Mouse (Mus musculus): ENCODE measurements at regions not wholly inside any gene's neighbourhood (a gene's known extent, or its start where the extent isn't known, plus 50 kb on each side); places are given as distances from the start of the nearest gene placed in this dataset.

DNA sequence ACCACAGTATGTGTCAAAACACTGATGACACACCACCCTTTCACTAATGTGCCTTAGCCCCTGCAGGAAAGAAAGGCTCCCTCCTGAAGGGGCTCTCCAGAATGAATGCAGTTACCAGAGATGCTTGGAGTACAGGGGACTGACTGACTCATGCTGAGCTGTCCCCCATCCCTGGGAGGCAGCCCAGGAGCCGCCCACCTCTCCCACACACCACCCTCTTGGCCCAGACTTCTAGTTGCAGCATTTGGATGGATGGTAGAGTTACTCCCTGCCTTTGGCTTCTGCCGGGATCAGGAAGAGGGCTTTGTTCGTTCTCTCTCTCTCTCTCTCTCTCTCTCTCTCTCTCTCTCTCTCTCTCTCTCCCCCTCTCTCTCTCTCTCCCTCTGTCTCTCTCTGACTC, 53.4 kb upstream of the Jun start:
- Histone ChIP-seq H3K4me3 (no peak overlapping the region), H3K27ac (peak overlapping the region; percentile 80), H3K27me3 (ENCODE audit: insufficient read depth, poor library complexity, severe bottlenecking) (no peaks in the 10 kb centered on the region), H3K4me1 (replicated peaks) (peaks cover 39% of the 10 kb centered on the region), H3K9me3 (0 out of 2 replicates have a peak, but pooled peaks cover 2% of the 10 kb centered on the region), H3K36me3 (no peaks in the 10 kb centered on the region)
- no peak for DNase-seq (ENCODE audit: low spot score)
- WGBS, result 42% methylated on average over 3 of the region's 3 CpGs

- Histone ChIP-seq H3K27ac (peak overlapping the region; percentile 80), H3K4me3 (0 out of 2 replicates have a peak overlapping the region, but pooled peaks have one; percentile 9), H3K4me1 (replicated peaks) (peaks cover 39% of the 10 kb centered on the region), H3K27me3 (ENCODE audit: insufficient read depth, poor library complexity, severe bottlenecking) (no peaks in the 10 kb centered on the region), H3K36me3 (no peaks in the 10 kb centered on the region), H3K9me3 (0 out of 2 replicates have a peak, but pooled peaks cover 2% of the 10 kb centered on the region)
- 42% methylated on average over 16 of the region's 16 CpGs for WGBS
- peak; percentile 29 for DNase-seq (ENCODE audit: low spot score)
These were observed 54.1 kb upstream of the Jun start for GRCm38 (mm10) chr4:95105926-95106622.

GRCm38 (mm10) chr4:95106881-95107665, 55.1 kb upstream of the Jun start:
- Histone ChIP-seq H3K27me3 (ENCODE audit: insufficient read depth, poor library complexity, severe bottlenecking) (no peaks in the 10 kb centered on the region), H3K36me3 (no peaks in the 10 kb centered on the region), H3K9me3 (no peaks in the 10 kb centered on the region), H3K4me1 (replicated peaks) (peaks cover 39% of the 10 kb centered on the region), H3K27ac (peak overlapping the region; percentile 53; the same call in 1 of the 2 replicates), H3K4me3 (no peak overlapping the region)
- WGBS, result 68% methylated on average over 10 of the region's 10 CpGs
- no peak for DNase-seq (ENCODE audit: low spot score)

DNA sequence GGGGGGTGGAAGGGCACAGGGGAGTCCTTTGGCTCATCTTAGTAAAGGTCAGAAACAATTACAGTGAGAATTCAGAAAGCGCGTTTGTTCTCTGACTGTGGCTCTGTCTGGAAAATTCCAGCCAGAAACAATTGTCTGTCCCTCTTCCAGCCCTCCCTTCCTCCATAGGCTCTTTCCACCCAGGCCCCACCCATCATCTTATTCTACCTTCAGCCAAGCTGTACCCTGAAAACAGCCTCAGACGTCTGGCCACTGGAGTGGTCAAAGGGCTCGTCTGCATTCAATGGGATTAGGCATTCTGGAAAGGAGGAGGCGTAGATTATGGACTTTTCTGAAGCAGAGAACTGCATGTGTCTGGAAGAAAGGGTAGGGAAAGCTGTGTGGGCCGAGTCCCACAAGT, 56.8 kb upstream of the Jun start:
- no peaks in the 10 kb centered on the region for H3K9me3 ChIP-seq
- DNase-seq (ENCODE audit: low spot score), result no peak
- no peaks in the 10 kb centered on the region for H3K27me3 ChIP-seq (ENCODE audit: insufficient read depth, poor library complexity, severe bottlenecking)
- H3K4me1 ChIP-seq (replicated peaks), result peaks cover 39% of the 10 kb centered on the region
- WGBS, result 53% methylated on average over 6 of the region's 6 CpGs
- H3K4me3 ChIP-seq, result no peak overlapping the region
- H3K36me3 ChIP-seq, result no peaks in the 10 kb centered on the region
- H3K27ac ChIP-seq, result peak overlapping the region; percentile 53; the same call in 1 of the 2 replicates

DNA sequence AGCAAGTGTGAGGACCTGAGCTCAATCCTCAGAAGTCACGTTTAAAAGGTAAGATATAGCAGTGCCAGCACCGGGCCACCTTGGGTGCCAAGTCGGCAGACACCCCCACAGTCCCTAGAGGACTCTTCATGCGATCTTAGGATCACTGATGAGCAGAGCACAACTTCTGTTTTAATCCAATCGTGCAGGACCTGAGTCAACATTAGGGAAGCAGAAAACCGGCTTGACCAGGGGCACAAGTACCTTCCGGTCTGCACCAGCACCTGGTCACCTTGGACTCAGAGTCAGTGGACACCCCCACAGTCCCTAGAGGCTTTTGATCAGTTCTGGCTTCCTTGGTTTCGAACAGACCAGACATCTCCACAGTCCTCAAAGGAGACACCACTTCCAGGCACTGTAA, 58.8 kb upstream of the Jun start:
- Histone ChIP-seq H3K36me3 (no peaks in the 10 kb centered on the region), H3K9me3 (no peaks in the 10 kb centered on the region), H3K27ac (no peak overlapping the region), H3K4me3 (no peak overlapping the region), H3K27me3 (ENCODE audit: insufficient read depth, poor library complexity, severe bottlenecking) (no peaks in the 10 kb centered on the region), H3K4me1 (replicated peaks) (peaks cover 31% of the 10 kb centered on the region)
- 92% methylated on average over 8 of the region's 8 CpGs for WGBS
- no peak for DNase-seq (ENCODE audit: low spot score)

DNA sequence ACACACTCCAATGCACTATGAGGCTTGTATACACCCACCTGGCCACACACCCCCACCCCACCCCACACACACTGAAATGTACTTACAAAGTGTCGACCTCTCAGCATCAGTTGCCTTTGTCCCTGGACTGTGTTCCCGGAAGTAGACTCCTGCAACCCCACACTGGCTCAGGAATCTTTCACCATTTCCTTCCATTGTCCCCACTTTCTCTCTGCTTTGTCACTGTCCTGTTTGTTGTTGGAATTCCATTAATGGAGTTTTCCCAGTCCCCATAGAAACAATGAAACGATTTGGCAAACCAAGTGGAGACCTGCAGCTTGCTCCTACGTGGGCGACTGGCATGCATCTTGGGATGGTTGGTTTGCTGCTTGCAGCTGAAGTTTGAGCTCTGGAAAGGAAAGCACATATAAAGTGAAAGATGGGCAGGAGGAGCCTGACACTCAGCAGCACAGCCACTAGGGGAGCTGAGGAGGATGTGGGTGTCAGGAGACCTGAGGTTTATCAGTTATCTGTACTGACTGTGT, 65.2 kb upstream of the Jun start:
- WGBS, result 44% methylated on average over 5 of the region's 5 CpGs
- Histone ChIP-seq H3K9me3 (no peaks in the 10 kb centered on the region), H3K27me3 (ENCODE audit: insufficient read depth, poor library complexity, severe bottlenecking) (no peaks in the 10 kb centered on the region), H3K36me3 (no peaks in the 10 kb centered on the region), H3K27ac (no peak overlapping the region; the same call in 1 of the 2 replicates), H3K4me1 (replicated peaks) (peaks cover 5% of the 10 kb centered on the region; the same call in 1 of the 2 replicates), H3K4me3 (no peak overlapping the region)
- DNase-seq (ENCODE audit: low spot score), result no peak

GRCm38 (mm10) chr4:95120876-95121275, 68.9 kb upstream of the Jun start:
- H3K4me3 ChIP-seq, result no peak overlapping the region
- H3K27me3 ChIP-seq (ENCODE audit: insufficient read depth, poor library complexity, severe bottlenecking), result no peaks in the 10 kb centered on the region
- no peak for DNase-seq (ENCODE audit: low spot score)
- no peaks in the 10 kb centered on the region for H3K9me3 ChIP-seq
- no peak overlapping the region for H3K27ac ChIP-seq
- 89% methylated on average over 1 of the region's 1 CpGs for WGBS
- H3K4me1 ChIP-seq (replicated peaks), result peaks cover 10% of the 10 kb centered on the region; the same call in 1 of the 2 replicates
- no peaks in the 10 kb centered on the region for H3K36me3 ChIP-seq

DNA sequence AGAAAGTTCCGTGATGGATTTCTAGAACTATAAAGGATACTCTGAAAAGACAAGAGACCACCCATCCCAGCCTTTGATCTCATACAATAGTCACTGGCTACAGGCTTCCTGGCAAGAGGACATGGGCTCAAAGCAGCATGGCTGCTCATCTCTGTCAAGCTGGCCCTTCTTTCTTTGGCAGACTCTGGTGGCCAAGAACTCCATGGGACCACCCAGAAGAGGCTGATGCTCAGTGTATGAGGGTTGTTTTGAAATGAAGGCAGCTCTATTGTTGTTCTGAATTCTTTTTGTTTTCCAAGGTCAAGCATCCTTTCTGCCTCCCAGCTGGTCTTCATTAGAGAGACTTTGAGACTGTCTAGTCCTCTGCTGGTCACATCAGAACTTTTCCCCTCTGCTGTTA, 73.3 kb upstream of the Jun start:
- H3K36me3 ChIP-seq, result no peaks in the 10 kb centered on the region

GRCm38 (mm10) chr4:95127970-95128369, 75.9 kb upstream of the Jun start:
- Histone ChIP-seq H3K9me3 (no peaks in the 10 kb centered on the region), H3K27me3 (ENCODE audit: insufficient read depth, poor library complexity, severe bottlenecking) (peaks cover 4% of the 10 kb centered on the region; the same call in 1 of the 2 replicates), H3K36me3 (no peaks in the 10 kb centered on the region), H3K4me1 (replicated peaks) (0 out of 2 replicates have a peak, but pooled peaks cover 5% of the 10 kb centered on the region), H3K27ac (no peak overlapping the region), H3K4me3 (no peak overlapping the region)
- DNase-seq (ENCODE audit: low spot score), result no peak
- 86% methylated on average over 2 of the region's 2 CpGs for WGBS

More for the DNA sequence above, 73.3 kb upstream of the Jun start:
- Histone ChIP-seq H3K27ac (no peak overlapping the region), H3K9me3 (no peaks in the 10 kb centered on the region), H3K4me3 (no peak overlapping the region), H3K27me3 (ENCODE audit: insufficient read depth, poor library complexity, severe bottlenecking) (no peaks in the 10 kb centered on the region), H3K4me1 (replicated peaks) (0 out of 2 replicates have a peak, but pooled peaks cover 5% of the 10 kb centered on the region)
- WGBS, result 63% methylated on average over 1 of the region's 1 CpGs
- no peak for DNase-seq (ENCODE audit: low spot score)

DNA sequence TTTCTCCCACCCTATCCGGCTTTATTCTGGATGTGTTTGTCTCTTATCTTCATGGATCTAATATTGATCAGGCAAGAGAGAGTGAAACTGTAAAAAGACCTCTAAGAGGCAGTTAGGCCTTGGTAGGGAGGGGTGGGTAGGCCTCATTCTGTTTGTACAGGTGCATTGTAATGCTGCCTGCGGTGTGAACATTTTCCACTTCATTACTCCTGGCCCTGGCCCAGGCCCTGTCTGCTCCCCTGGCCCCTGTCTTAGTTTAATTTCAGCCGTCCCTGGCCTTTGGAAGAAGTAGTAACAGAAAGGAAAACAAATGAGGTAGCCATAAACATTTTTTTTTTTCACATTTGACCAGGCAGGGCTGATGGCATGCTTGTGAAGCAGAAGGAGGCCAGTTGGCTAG, 81.8 kb upstream of the Jun start:
- no peak overlapping the region for H3K4me3 ChIP-seq
- peaks cover 38% of the 10 kb centered on the region for H3K4me1 ChIP-seq (replicated peaks)
- peaks cover 17% of the 10 kb centered on the region for H3K27me3 ChIP-seq (ENCODE audit: insufficient read depth, poor library complexity, severe bottlenecking)
- H3K36me3 ChIP-seq, result no peaks in the 10 kb centered on the region
- H3K9me3 ChIP-seq, result no peaks in the 10 kb centered on the region
- H3K27ac ChIP-seq, result no peak overlapping the region
- no peak for DNase-seq (ENCODE audit: low spot score)
- 30% methylated on average over 3 of the region's 3 CpGs for WGBS

DNA sequence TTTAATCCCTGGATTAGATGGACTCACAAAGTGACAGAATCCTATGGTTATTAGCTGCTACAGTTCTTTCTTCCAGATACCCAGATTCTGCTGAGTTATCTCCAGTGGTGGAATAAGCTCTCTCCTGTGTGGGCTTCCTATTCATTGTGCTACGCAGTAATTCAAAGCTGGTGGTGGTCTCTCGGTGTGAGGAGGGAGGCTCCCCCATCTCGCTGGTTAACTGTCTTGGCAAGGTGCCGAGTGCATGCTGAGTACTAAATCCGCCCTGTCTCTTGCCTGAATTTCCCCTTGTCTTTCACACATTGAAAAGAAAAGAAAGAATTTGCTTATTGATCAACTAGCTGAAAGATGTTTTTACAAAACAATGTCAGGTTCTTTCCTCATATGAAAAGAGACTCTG, 82.6 kb upstream of the Jun start:
- H3K27me3 ChIP-seq (ENCODE audit: insufficient read depth, poor library complexity, severe bottlenecking), result peaks cover 17% of the 10 kb centered on the region
- no peak overlapping the region for H3K27ac ChIP-seq
- H3K36me3 ChIP-seq, result no peaks in the 10 kb centered on the region
- DNase-seq (ENCODE audit: low spot score), result no peak
- no peaks in the 10 kb centered on the region for H3K9me3 ChIP-seq
- H3K4me1 ChIP-seq (replicated peaks), result peaks cover 39% of the 10 kb centered on the region
- no peak overlapping the region for H3K4me3 ChIP-seq
- 12% methylated on average over 5 of the region's 5 CpGs for WGBS

DNA sequence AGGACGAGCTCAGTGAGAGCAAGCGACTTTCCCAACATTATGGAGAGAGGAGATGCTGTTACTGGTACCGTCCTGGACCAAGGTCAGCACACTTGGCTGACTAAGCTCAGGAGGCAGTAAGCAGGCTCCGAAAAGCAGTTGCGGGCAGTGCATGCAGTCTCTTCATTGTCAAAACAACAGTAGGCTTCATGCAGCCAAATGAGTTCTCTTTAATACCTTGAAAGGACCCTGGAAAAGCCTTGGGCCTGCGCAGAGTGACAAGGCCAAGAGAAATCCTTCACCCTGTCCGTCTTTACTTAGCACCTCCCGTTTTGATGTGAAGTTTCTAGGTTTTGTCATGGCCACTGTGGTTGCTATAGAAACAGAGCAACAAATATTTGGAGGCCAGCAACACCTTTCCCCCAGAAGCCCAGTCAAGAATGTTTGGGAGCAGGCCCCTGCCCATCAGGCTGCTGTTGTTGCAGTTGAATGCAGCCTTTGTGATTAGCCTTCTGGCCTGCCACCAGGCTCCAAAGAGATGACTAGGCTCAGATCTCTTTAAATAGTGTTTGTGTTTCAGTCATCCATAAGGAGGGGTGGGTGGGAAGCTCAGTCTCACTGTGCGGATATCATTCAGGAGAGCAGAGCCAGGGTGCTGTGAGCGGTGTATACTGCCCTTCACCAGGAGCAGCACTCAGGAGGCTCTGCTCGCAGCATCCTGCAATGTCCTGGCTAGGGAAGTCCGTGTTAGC, 85.6 kb upstream of the Jun start:
- no peaks in the 10 kb centered on the region for H3K9me3 ChIP-seq
- no peak overlapping the region for H3K4me3 ChIP-seq
- 44% methylated on average over 12 of the region's 12 CpGs for WGBS
- peaks cover 15% of the 10 kb centered on the region for H3K27me3 ChIP-seq (ENCODE audit: insufficient read depth, poor library complexity, severe bottlenecking)
- peak; percentile 56 for DNase-seq (ENCODE audit: low spot score)
- peak overlapping the region; percentile 70 for H3K27ac ChIP-seq
- peaks cover 39% of the 10 kb centered on the region for H3K4me1 ChIP-seq (replicated peaks)
- no peaks in the 10 kb centered on the region for H3K36me3 ChIP-seq

Data from hindbrain, embryonic 10.5 days (tissue).